Mouse (Mus musculus): ENCODE results near the gene Arl8b. TPM values are rescaled to one million over a fixed set of nuclear protein-coding genes. Genes with fewer than 3 reads are reported as not detected.
A peak's percentile ranks its signal among the peaks of the same experiment; 100 is the strongest.
"Not testable (repeated sequence)": the region's sequence is repeated elsewhere in the genome, so short reads cannot be mapped to it uniquely, and the experiment has no call there.

Arl8b gene
- polyA plus RNA-seq, 1 experiment from 2014 or later, result 82.6 TPM

DNA sequence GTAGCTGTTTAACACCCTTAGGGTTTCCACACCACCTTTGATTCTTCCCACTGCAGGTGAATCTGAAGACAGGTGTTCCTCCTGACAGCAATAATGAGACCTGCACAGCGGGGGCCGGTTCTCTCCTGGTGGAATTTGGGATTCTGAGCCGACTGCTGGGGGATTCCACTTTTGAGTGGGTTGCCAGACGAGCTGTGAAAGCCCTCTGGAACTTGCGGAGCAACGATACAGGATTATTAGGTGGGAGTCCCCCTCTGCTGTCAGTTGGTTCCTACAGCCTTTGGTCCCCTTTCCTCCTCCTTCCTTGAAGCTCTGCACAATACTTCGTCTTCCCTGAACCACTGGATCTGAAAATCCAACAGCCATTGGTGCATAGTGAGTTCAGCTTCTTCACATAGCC, 61.9 kb downstream of the Arl8b start:
- H3K27ac ChIP-seq (ENCODE audit: low read length), result no peak overlapping the region
- H3K9me3 ChIP-seq (ENCODE audit: control insufficient read depth, low read depth, low read length), result no peaks in the 10 kb centered on the region
- no peak for ATAC-seq (ENCODE audit: insufficient number of reproducible peaks, insufficient read depth, low FRiP score, low read depth)
- WGBS, result 92% methylated on average over 7 of the region's 7 CpGs
- no peaks in the 10 kb centered on the region for H3K27me3 ChIP-seq (ENCODE audit: control insufficient read depth, insufficient read depth, low read length)
- H3K4me3 ChIP-seq (ENCODE audit: low read depth, low read length), result no peak overlapping the region
- H3K4me1 ChIP-seq (ENCODE audit: control insufficient read depth, insufficient read depth, low read length), result no peaks in the 10 kb centered on the region
- no peak overlapping the region for H3K9ac ChIP-seq (replicated peaks; ENCODE audit: low read depth, low read length)
- peaks cover 36% of the 10 kb centered on the region for H3K36me3 ChIP-seq (ENCODE audit: control insufficient read depth, insufficient read depth, low read length)
- H3K4me2 ChIP-seq (replicated peaks; ENCODE audit: low read depth, low read length), result no peak overlapping the region

DNA sequence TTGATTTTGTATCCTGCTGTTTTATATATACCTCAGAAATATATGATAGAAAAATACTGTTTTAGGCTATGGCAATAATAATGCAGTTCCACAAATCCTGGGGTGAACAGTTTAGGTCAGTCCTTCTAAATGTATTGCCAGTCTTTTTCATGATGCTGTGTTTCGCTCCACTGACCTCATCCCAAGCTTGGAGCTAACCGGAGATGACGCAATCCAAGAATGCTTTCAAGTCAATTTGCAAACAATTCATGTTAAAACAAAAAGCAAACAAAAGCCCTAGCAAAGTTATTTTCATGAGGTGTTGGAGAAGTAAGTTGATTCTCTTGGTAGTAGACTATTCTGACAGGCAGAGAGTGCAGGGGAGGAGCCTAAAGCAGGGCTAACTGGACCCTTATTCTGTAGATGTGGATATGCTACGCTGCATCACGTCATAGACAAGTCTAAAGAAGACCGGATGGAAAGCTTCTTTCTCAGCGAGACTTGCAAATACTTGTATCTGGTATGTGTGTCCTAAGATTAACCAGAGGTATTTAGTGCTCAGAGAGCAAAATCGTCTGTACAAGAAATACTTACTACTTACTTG, 69.3 kb downstream of the Arl8b start:
- Histone ChIP-seq H3K4me2 (replicated peaks; ENCODE audit: low read depth, low read length) (no peak overlapping the region), H3K27me3 (ENCODE audit: control insufficient read depth, insufficient read depth, low read length) (no peaks in the 10 kb centered on the region), H3K36me3 (ENCODE audit: control insufficient read depth, insufficient read depth, low read length) (peaks cover 51% of the 10 kb centered on the region), H3K4me1 (ENCODE audit: control insufficient read depth, insufficient read depth, low read length) (no peaks in the 10 kb centered on the region), H3K9ac (replicated peaks; ENCODE audit: low read depth, low read length) (no peak overlapping the region), H3K4me3 (ENCODE audit: low read depth, low read length) (no peak overlapping the region), H3K9me3 (ENCODE audit: control insufficient read depth, low read depth, low read length) (no peaks in the 10 kb centered on the region), H3K27ac (ENCODE audit: low read length) (no peak overlapping the region)
- WGBS, result 89% methylated on average over 8 of the region's 8 CpGs
- ATAC-seq (ENCODE audit: insufficient number of reproducible peaks, insufficient read depth, low FRiP score, low read depth), result no peak

DNA sequence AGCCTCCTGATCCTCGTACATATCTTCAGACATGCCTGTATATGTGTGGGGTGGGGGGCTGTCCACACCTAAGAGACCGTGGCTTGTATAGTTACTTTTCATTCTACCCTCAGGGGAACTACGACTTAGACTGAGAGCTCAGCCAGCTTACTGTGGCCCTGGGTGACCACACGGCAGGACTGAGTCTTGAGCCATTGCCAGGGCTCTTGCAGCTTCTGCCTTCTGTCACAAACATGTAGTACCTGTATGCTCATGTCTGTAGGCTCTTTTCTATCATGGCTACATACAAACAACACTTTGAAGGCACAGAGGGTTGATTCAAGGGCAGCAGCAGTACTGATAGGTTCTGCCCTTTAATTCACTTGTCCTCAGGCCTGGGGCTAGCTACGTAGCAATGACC, 70.1 kb downstream of the Arl8b start:
- H3K9ac ChIP-seq (replicated peaks; ENCODE audit: low read depth, low read length), result no peak overlapping the region
- no peaks in the 10 kb centered on the region for H3K4me1 ChIP-seq (ENCODE audit: control insufficient read depth, insufficient read depth, low read length)
- no peak overlapping the region for H3K27ac ChIP-seq (ENCODE audit: low read length)
- no peaks in the 10 kb centered on the region for H3K27me3 ChIP-seq (ENCODE audit: control insufficient read depth, insufficient read depth, low read length)
- no peak overlapping the region for H3K4me2 ChIP-seq (replicated peaks; ENCODE audit: low read depth, low read length)
- H3K4me3 ChIP-seq (ENCODE audit: low read depth, low read length), result no peak overlapping the region
- peaks cover 47% of the 10 kb centered on the region for H3K36me3 ChIP-seq (ENCODE audit: control insufficient read depth, insufficient read depth, low read length)
- no peak for ATAC-seq (ENCODE audit: insufficient number of reproducible peaks, insufficient read depth, low FRiP score, low read depth)
- WGBS, result 89% methylated on average over 5 of the region's 5 CpGs
- no peaks in the 10 kb centered on the region for H3K9me3 ChIP-seq (ENCODE audit: control insufficient read depth, low read depth, low read length)

DNA sequence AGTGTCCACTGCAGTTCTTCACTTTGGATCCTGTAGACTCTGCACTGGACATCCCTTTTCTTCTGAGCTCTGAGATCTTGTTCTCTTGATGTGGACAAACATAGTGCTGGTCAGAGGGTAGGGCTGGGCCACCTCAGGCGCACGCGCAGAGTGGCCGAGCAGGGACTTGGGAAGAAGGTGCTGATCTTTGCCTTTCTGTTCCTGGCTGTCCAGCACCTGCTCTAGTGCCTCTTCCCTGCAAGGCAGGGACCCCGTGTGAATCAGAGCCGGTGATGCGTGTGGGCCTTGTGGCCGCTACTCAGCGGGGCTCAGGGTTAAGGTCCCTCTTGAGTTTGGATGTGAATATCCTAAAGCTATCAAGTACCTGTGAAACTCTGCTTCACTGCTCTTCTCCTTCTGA, 75.7 kb downstream of the Arl8b start:
- H3K9ac ChIP-seq (replicated peaks; ENCODE audit: low read depth, low read length), result no peak overlapping the region
- no peak for ATAC-seq (ENCODE audit: insufficient number of reproducible peaks, insufficient read depth, low FRiP score, low read depth)
- no peaks in the 10 kb centered on the region for H3K4me1 ChIP-seq (ENCODE audit: control insufficient read depth, insufficient read depth, low read length)
- peaks cover 26% of the 10 kb centered on the region for H3K36me3 ChIP-seq (ENCODE audit: control insufficient read depth, insufficient read depth, low read length)
- no peak overlapping the region for H3K4me3 ChIP-seq (ENCODE audit: low read depth, low read length)
- no peaks in the 10 kb centered on the region for H3K27me3 ChIP-seq (ENCODE audit: control insufficient read depth, insufficient read depth, low read length)
- H3K4me2 ChIP-seq (replicated peaks; ENCODE audit: low read depth, low read length), result no peak overlapping the region
- WGBS, result 93% methylated on average over 9 of the region's 9 CpGs
- H3K9me3 ChIP-seq (ENCODE audit: control insufficient read depth, low read depth, low read length), result 0 out of 2 replicates have a peak, but pooled peaks cover 6% of the 10 kb centered on the region
- no peak overlapping the region for H3K27ac ChIP-seq (ENCODE audit: low read length)

DNA sequence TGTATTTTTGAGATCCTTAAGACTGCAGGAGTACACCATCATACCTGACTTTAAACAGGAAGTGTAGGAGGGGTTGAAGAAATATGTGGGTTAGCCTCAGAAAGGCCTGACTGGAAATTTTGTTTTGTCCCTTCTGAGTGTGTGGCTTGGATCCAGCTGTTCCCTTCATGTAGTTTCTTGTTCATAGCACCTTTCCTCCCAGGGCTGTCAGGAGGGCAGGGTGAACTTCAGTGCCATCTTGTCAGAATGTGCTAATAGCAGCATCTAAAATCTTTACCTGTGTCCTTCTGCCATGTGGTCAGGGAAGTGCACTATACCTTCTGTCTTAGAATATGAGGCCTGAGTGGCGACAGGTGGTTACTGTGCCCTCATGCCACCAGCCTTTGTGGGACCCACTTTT, 78.3 kb downstream of the Arl8b start:
- Histone ChIP-seq H3K27me3 (ENCODE audit: control insufficient read depth, insufficient read depth, low read length) (no peaks in the 10 kb centered on the region), H3K4me1 (ENCODE audit: control insufficient read depth, insufficient read depth, low read length) (no peaks in the 10 kb centered on the region), H3K9ac (replicated peaks; ENCODE audit: low read depth, low read length) (no peak overlapping the region), H3K27ac (ENCODE audit: low read length) (no peak overlapping the region), H3K4me3 (ENCODE audit: low read depth, low read length) (no peak overlapping the region), H3K36me3 (ENCODE audit: control insufficient read depth, insufficient read depth, low read length) (peaks cover 5% of the 10 kb centered on the region), H3K9me3 (ENCODE audit: control insufficient read depth, low read depth, low read length) (0 out of 2 replicates have a peak, but pooled peaks cover 6% of the 10 kb centered on the region), H3K4me2 (replicated peaks; ENCODE audit: low read depth, low read length) (no peak overlapping the region)
- ATAC-seq (ENCODE audit: insufficient number of reproducible peaks, insufficient read depth, low FRiP score, low read depth), result no peak
- WGBS, result 89% methylated on average over 1 of the region's 1 CpGs

DNA sequence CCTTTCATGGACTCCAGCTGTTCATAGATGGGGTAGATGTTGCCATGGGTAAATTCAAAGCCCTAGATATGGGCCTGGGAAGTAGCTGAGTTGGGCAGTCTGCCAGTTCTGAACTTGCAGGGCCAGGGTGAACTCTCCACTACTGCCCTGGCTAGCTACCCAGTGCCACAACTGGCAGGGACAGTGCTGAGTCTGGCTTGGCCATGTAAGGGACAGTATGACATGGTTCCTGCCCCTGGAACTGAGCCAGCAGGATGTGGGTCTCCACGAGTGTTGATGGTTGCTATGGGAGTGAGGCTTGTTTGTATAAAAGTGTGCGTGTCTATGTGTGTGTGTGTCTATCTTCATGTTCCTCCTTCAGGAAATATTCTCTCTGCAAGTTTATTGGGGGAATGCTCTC, 79.6 kb downstream of the Arl8b start:
- Histone ChIP-seq H3K36me3 (ENCODE audit: control insufficient read depth, insufficient read depth, low read length) (no peaks in the 10 kb centered on the region; the same call in 1 of the 2 replicates), H3K4me1 (ENCODE audit: control insufficient read depth, insufficient read depth, low read length) (no peaks in the 10 kb centered on the region), H3K27me3 (ENCODE audit: control insufficient read depth, insufficient read depth, low read length) (no peaks in the 10 kb centered on the region), H3K4me2 (replicated peaks; ENCODE audit: low read depth, low read length) (no peak overlapping the region), H3K9ac (replicated peaks; ENCODE audit: low read depth, low read length) (no peak overlapping the region), H3K9me3 (ENCODE audit: control insufficient read depth, low read depth, low read length) (0 out of 2 replicates have a peak, but pooled peaks cover 6% of the 10 kb centered on the region), H3K27ac (ENCODE audit: low read length) (no peak overlapping the region), H3K4me3 (ENCODE audit: low read depth, low read length) (no peak overlapping the region)
- no peak for ATAC-seq (ENCODE audit: insufficient number of reproducible peaks, insufficient read depth, low FRiP score, low read depth)
- 77% methylated on average over 2 of the region's 2 CpGs for WGBS

DNA sequence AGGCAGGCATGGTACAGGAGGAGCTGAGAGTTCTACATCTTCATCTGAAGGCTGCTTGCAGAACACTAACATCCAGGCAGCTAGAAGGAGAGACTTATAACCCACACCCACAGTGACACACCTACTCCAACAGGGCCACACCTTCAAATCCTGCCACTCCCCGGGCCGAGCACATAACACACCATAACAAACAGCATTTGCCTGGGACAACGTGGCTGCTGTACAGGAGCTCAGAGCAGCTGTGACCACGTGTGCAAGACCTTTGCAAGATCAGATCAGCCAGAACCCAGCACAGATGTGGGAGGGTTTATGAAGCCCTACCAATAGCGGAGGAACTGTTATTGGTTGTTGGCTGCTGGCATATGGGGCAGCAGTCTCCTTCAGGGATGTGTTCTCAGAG, 83.4 kb downstream of the Arl8b start:
- WGBS, result 66% methylated on average over 5 of the region's 5 CpGs
- Histone ChIP-seq H3K9me3 (ENCODE audit: control insufficient read depth, low read depth, low read length) (0 out of 2 replicates have a peak, but pooled peaks cover 6% of the 10 kb centered on the region), H3K4me3 (ENCODE audit: low read depth, low read length) (no peak overlapping the region), H3K9ac (replicated peaks; ENCODE audit: low read depth, low read length) (no peak overlapping the region), H3K27ac (ENCODE audit: low read length) (no peak overlapping the region), H3K36me3 (ENCODE audit: control insufficient read depth, insufficient read depth, low read length) (no peaks in the 10 kb centered on the region), H3K4me1 (ENCODE audit: control insufficient read depth, insufficient read depth, low read length) (no peaks in the 10 kb centered on the region), H3K4me2 (replicated peaks; ENCODE audit: low read depth, low read length) (no peak overlapping the region), H3K27me3 (ENCODE audit: control insufficient read depth, insufficient read depth, low read length) (no peaks in the 10 kb centered on the region)
- no peak for ATAC-seq (ENCODE audit: insufficient number of reproducible peaks, insufficient read depth, low FRiP score, low read depth)

DNA sequence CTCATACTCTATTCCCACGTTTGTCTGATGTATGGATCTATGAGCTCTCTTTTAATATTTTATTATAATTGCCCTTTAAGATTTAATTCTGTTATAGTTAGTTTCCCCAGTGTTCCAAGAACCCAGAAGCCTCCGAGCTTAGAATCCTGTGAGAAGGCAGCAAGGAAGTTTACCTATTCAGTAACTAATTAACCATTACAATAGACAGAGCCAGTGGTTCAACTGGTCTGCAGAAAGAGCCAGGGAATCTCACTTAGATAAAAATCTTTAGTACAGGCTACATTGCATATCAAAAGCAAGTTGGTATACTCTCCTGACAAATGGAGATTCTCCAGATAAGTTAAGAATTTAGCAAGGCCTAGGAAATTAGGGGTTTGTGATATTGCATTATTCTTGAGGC, 86.1 kb downstream of the Arl8b start:
- ATAC-seq (ENCODE audit: insufficient number of reproducible peaks, insufficient read depth, low FRiP score, low read depth); H3K4me3 ChIP-seq (ENCODE audit: low read depth, low read length); H3K36me3 ChIP-seq (ENCODE audit: control insufficient read depth, insufficient read depth, low read length); H3K9me3 ChIP-seq (ENCODE audit: control insufficient read depth, low read depth, low read length); H3K9ac ChIP-seq (replicated peaks; ENCODE audit: low read depth, low read length); H3K27ac ChIP-seq (ENCODE audit: low read length); H3K4me1 ChIP-seq (ENCODE audit: control insufficient read depth, insufficient read depth, low read length); H3K27me3 ChIP-seq (ENCODE audit: control insufficient read depth, insufficient read depth, low read length); H3K4me2 ChIP-seq (replicated peaks; ENCODE audit: low read depth, low read length): not testable (repeated sequence)
- 39% methylated on average over 2 of the region's 2 CpGs for WGBS

DNA sequence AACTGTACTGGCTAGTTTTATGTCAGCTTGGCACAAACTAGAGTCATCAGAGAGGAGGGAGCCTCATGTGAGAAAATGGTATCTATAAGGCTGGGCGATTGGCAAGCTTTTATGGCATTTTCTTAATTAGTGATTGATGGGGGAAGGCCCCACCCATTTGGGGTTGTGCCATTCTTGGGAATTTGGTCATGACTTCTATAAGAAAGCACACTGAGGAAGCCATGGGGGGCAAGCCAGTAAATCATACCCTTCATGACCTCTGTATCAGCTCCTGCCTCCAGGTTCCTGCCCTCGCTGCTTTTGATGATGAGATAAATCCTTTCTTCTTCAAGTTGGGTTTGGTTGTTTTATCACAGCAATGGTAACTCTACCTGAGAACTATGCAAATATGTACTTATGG, 87.5 kb downstream of the Arl8b start:
- no peak overlapping the region for H3K4me3 ChIP-seq (ENCODE audit: low read depth, low read length)
- H3K27me3 ChIP-seq (ENCODE audit: control insufficient read depth, insufficient read depth, low read length), result no peaks in the 10 kb centered on the region
- WGBS, result 81% methylated on average over 2 of the region's 2 CpGs
- H3K27ac ChIP-seq (ENCODE audit: low read length), result no peak overlapping the region
- H3K4me2 ChIP-seq (replicated peaks; ENCODE audit: low read depth, low read length), result no peak overlapping the region
- H3K9me3 ChIP-seq (ENCODE audit: control insufficient read depth, low read depth, low read length), result no peaks in the 10 kb centered on the region
- peak; percentile 18; the same call in 1 of the 2 replicates for ATAC-seq (ENCODE audit: insufficient number of reproducible peaks, insufficient read depth, low FRiP score, low read depth)
- no peak overlapping the region for H3K9ac ChIP-seq (replicated peaks; ENCODE audit: low read depth, low read length)
- H3K4me1 ChIP-seq (ENCODE audit: control insufficient read depth, insufficient read depth, low read length), result no peaks in the 10 kb centered on the region
- no peaks in the 10 kb centered on the region for H3K36me3 ChIP-seq (ENCODE audit: control insufficient read depth, insufficient read depth, low read length)

Measured in stomach, embryonic 14.5 days (tissue).